Mouse (Mus musculus) kidney, postnatal 0 days (tissue): ENCODE measurements around the gene Pfkfb1. TPM values are rescaled to one million over a fixed set of nuclear protein-coding genes. Genes with fewer than 3 reads are reported as not detected.

Experiments
- ATAC-seq: fragments of 200-750 bp; cut with Nextera tagmentation; replicated peaks from 2 replicates; pipeline ENCODE4 v1.8.0; 2017; ENCODE audit warnings: low read depth, moderate number of reproducible peaks, moderate TSS enrichment, moderate library complexity; ENCODE audit not compliant: low FRiP score
- DNase-seq: peaks from one replicate; pipeline ENCODE4 v3.0.0-alpha.2; 2016; ENCODE audit warnings: low spot score
- H3K27ac ChIP-seq: fragments of 300-500 bp; sonication (generic); 2 replicates; pipeline ENCODE4 v1.5.1; 2014; ENCODE audit warnings: mild to moderate bottlenecking
- H3K27me3 ChIP-seq: fragments of 300-500 bp; sonication (generic); 2 replicates; pipeline ENCODE4 v1.6.1; 2014; ENCODE audit warnings: low read length, mixed read lengths; ENCODE audit not compliant: insufficient read depth
- H3K36me3 ChIP-seq: fragments of 300-500 bp; sonication (generic); 2 replicates; pipeline ENCODE4 v1.6.1; 2014; ENCODE audit warnings: low read length, mixed read lengths; ENCODE audit not compliant: insufficient read depth
- H3K4me1 ChIP-seq: fragments of 300-500 bp; sonication (generic); replicated peaks from 2 replicates; pipeline ENCODE4 v1.6.1; 2014; ENCODE audit warnings: antibody characterized with exemption, low read length, mixed read lengths; ENCODE audit not compliant: insufficient read depth
- H3K4me2 ChIP-seq: fragments of 300-500 bp; sonication (generic); 2 replicates; pipeline ENCODE4 v1.6.1; 2014; ENCODE audit warnings: mild to moderate bottlenecking, low read length, moderate library complexity, mixed read lengths
- H3K4me3 ChIP-seq: fragments of 300-500 bp; sonication (generic); replicated peaks from 2 replicates; pipeline ENCODE4 v1.5.1; 2014; ENCODE audit warnings: low read depth, low read length
- H3K9ac ChIP-seq: fragments of 300-500 bp; sonication (generic); 2 replicates; pipeline ENCODE4 v1.6.1; 2014; ENCODE audit warnings: low read depth, low read length
- H3K9me3 ChIP-seq: fragments of 300-500 bp; sonication (generic); replicated peaks from 2 replicates; pipeline ENCODE4 v1.6.1; 2016; ENCODE audit warnings: low read length, inconsistent platforms, mixed read lengths
- CTCF ChIP-seq: IDR thresholded peaks from 2 replicates; pipeline ENCODE4 v1.5.1; 2016; ENCODE audit warnings: antibody characterized with exemption, low read depth, mild to moderate bottlenecking, moderate library complexity
- WGBS: fragments of 180-500 bp; shearing (Covaris S2); extraction: QIAGEN DNeasy Blood & Tissue Kit; methylation state at CpG from one replicate; pipeline ENCODE4 v1.1.7; 2014; 5-methylcytosine and 5-hydroxymethylcytosine counted together
- microRNA-seq: library from miRNA; unstranded; fragments of <30 nt; microRNA quantifications from one replicate; pipeline ENCODE4, GENCODE M21; 2016
- polyA plus RNA-seq: library from polyadenylated mRNA; unstranded; fragments of >200 nt; fragmentation: Nextera tagmentation; extraction: Ambion mirVana; gene quantifications from 2 replicates; pipeline ENCODE4 v1.2.1, GENCODE M21; 2015

Pfkfb1 gene
- polyA plus RNA-seq, 1 experiment from 2014 or later: 2.8 TPM

GRCm38 (mm10) chrX:150657797-150658118 is 69.7 kb downstream of the Pfkfb1 start:
- WGBS: 33% methylated on average over 3 of the region's 3 CpGs
- Histone ChIP-seq H3K27me3 (no peaks in the 10 kb centered on the region), H3K4me3 (peak overlapping the region; percentile 48; the same call in 1 of the 2 replicates), H3K9ac (no peak overlapping the region), H3K4me2 (peak overlapping the region; percentile 64), H3K4me1 (no peaks in the 10 kb centered on the region), H3K36me3 (no peaks in the 10 kb centered on the region), H3K9me3 (no peaks in the 10 kb centered on the region), H3K27ac (no peak overlapping the region)
- no peak for TF ChIP-seq CTCF
- ATAC-seq: no peak
- DNase-seq: no peak

GRCm38 (mm10) chrX:150662809-150663208 is 74.8 kb downstream of the Pfkfb1 start:
- TF ChIP-seq CTCF: peak; percentile 57
- Histone ChIP-seq H3K9ac (no peak overlapping the region), H3K4me1 (no peaks in the 10 kb centered on the region), H3K4me3 (no peak overlapping the region), H3K9me3 (no peaks in the 10 kb centered on the region), H3K4me2 (no peak overlapping the region), H3K27me3 (no peaks in the 10 kb centered on the region), H3K27ac (no peak overlapping the region), H3K36me3 (no peaks in the 10 kb centered on the region)
- DNase-seq: no peak
- ATAC-seq: no peak
- 36% methylated on average over 4 of the region's 4 CpGs for WGBS

- ATAC-seq (no peak), DNase-seq (no peak)
- Histone ChIP-seq H3K4me3 (no peak overlapping the region), H3K27me3 (no peaks in the 10 kb centered on the region), H3K27ac (no peak overlapping the region), H3K9ac (no peak overlapping the region), H3K4me2 (no peak overlapping the region), H3K36me3 (no peaks in the 10 kb centered on the region), H3K4me1 (no peaks in the 10 kb centered on the region), H3K9me3 (no peaks in the 10 kb centered on the region)
- no peak for TF ChIP-seq CTCF
- WGBS: 40% methylated on average over 1 of the region's 1 CpGs
These were observed 89.5 kb downstream of the Pfkfb1 start for GRCm38 (mm10) chrX:150677505-150677904.

Small RNA genes lying within 50 kb of the gene (microRNA-seq; reads per million reads assigned to microRNA genes)
- gene Mir3620: not detected

Other genes with a start within 250 kb of the Pfkfb1 start
- gene Tmem29, start 129.1 kb upstream of the Pfkfb1 start, polyA plus RNA-seq: 35.9 and 39.0 TPM in 2 replicates
- gene Alas2, start 40.9 kb upstream of the Pfkfb1 start, polyA plus RNA-seq: 12.6 and 12.7 TPM in 2 replicates
- 12.6 and 12.9 TPM in 2 replicates for gene Apex2, start 1.6 kb downstream of the Pfkfb1 start, polyA plus RNA-seq
- gene Tro, start 69.4 kb downstream of the Pfkfb1 start, polyA plus RNA-seq: 8.4 and 9.1 TPM in 2 replicates
- 449 and 472 TPM in 2 replicates for gene Maged2, start 226.1 kb downstream of the Pfkfb1 start, polyA plus RNA-seq